Mouse (Mus musculus) heart, postnatal 0 days (tissue): ENCODE data around the gene Hdac7. TPM values are rescaled to one million over a fixed set of nuclear protein-coding genes. Genes with fewer than 3 reads are reported as not detected.

Experiments
- ATAC-seq: fragments of 200-750 bp; cut with Nextera tagmentation; 2 replicates; pipeline ENCODE4 v1.8.0; 2017; ENCODE audit warnings: low read depth, moderate number of reproducible peaks, moderate library complexity; ENCODE audit not compliant: insufficient read depth
- DNase-seq: peaks from one replicate; pipeline ENCODE4 v3.0.0-alpha.2; 2016; ENCODE audit warnings: low spot score
- H3K27ac ChIP-seq: fragments of 300-500 bp; sonication (generic); 2 replicates; pipeline ENCODE4 v1.5.1; 2014; ENCODE audit warnings: low read depth, mild to moderate bottlenecking
- H3K27me3 ChIP-seq: fragments of 300-500 bp; sonication (generic); 2 replicates; pipeline ENCODE4 v1.6.1; 2014; ENCODE audit warnings: low read length, mixed read lengths; ENCODE audit not compliant: control insufficient read depth, insufficient read depth
- H3K36me3 ChIP-seq: fragments of 300-500 bp; sonication (generic); replicated peaks from 2 replicates; pipeline ENCODE4 v1.6.1; 2014; ENCODE audit warnings: low read length, mixed read lengths; ENCODE audit not compliant: control insufficient read depth, insufficient read depth
- H3K4me1 ChIP-seq: fragments of 300-500 bp; sonication (generic); 2 replicates; pipeline ENCODE4 v1.6.1; 2014; ENCODE audit warnings: antibody characterized with exemption; ENCODE audit not compliant: control insufficient read depth, insufficient read depth
- H3K4me2 ChIP-seq: fragments of 300-500 bp; sonication (generic); 2 replicates; pipeline ENCODE4 v1.6.1; 2014; ENCODE audit warnings: low read depth, mild to moderate bottlenecking, low read length, moderate library complexity
- H3K4me3 ChIP-seq: fragments of 300-500 bp; sonication (generic); 2 replicates; pipeline ENCODE4 v1.5.1; 2014; ENCODE audit warnings: low read depth, low read length
- H3K9ac ChIP-seq: fragments of 300-500 bp; sonication (generic); replicated peaks from 2 replicates; pipeline ENCODE4 v1.6.1; 2014; ENCODE audit warnings: low read depth, low read length, mixed read lengths
- H3K9me3 ChIP-seq: fragments of 300-500 bp; sonication (generic); replicated peaks from 2 replicates; pipeline ENCODE4 v1.6.1; 2016; ENCODE audit warnings: low read length; ENCODE audit not compliant: control insufficient read depth
- CTCF ChIP-seq: IDR thresholded peaks from 2 replicates; pipeline ENCODE4 v1.5.1; 2016; ENCODE audit warnings: antibody characterized with exemption, control low read depth, low read depth
- EP300 ChIP-seq: IDR thresholded peaks from 2 replicates; pipeline ENCODE4 v1.6.1; 2016; ENCODE audit warnings: antibody characterized with exemption, low read depth
- WGBS: fragments of 180-500 bp; shearing (Covaris S2); extraction: QIAGEN DNeasy Blood & Tissue Kit; methylation state at CpG from one replicate; pipeline ENCODE4 v1.1.7; 2014; 5-methylcytosine and 5-hydroxymethylcytosine counted together
- polyA plus RNA-seq: library from polyadenylated mRNA; unstranded; fragments of >200 nt; fragmentation: Nextera tagmentation; extraction: Ambion mirVana; gene quantifications from 2 replicates; pipeline ENCODE4 v1.2.1, GENCODE M21; 2015
- total RNA-seq: library from RNA; depleted of rRNA; stranded (reverse); fragments of >200 nt; gene quantifications from 2 replicates; pipeline ENCODE4 v1.2.3, GENCODE M21; 2014; ENCODE audit warnings: low replicate concordance

The Hdac7 gene
- total and polyA plus RNA-seq, 2 experiments from 2014 or later, result 15.6 to 34.4 TPM

DNA sequence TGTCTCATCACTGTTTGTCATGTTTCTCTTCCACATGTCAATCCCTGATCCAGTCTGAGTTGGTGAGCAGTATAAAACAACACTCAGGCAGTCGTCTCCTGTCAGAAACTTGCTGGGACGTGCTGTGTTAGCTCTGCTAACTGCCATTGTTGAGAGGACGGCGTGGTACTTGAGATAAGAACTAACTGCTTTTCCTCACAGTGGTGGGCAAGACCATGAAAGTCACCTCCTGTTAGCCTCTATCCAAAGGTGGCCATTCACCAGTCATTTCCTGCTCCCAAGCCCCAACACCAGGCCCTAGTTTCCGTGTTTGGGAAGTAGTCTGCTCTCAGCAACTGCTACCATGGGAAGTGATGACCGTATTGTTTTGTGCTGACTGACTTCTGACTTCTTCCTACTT is 20.9 kb upstream of the Hdac7 start:
- Histone ChIP-seq H3K27me3 (0 out of 2 replicates have a peak, but pooled peaks cover 5% of the 10 kb centered on the region), H3K4me2 (no peak overlapping the region), H3K36me3 (no peaks in the 10 kb centered on the region), H3K9ac (no peak overlapping the region), H3K4me1 (peaks cover 10% of the 10 kb centered on the region), H3K27ac (peak overlapping the region; percentile 36), H3K4me3 (no peak overlapping the region), H3K9me3 (no peaks in the 10 kb centered on the region)
- ATAC-seq (peak; percentile 87), DNase-seq (peak; percentile 84)
- TF ChIP-seq CTCF (no peak), EP300 (peak; percentile 28; the same call in 1 of the 2 replicates)
- 15% methylated on average over 6 of the region's 6 CpGs for WGBS

DNA sequence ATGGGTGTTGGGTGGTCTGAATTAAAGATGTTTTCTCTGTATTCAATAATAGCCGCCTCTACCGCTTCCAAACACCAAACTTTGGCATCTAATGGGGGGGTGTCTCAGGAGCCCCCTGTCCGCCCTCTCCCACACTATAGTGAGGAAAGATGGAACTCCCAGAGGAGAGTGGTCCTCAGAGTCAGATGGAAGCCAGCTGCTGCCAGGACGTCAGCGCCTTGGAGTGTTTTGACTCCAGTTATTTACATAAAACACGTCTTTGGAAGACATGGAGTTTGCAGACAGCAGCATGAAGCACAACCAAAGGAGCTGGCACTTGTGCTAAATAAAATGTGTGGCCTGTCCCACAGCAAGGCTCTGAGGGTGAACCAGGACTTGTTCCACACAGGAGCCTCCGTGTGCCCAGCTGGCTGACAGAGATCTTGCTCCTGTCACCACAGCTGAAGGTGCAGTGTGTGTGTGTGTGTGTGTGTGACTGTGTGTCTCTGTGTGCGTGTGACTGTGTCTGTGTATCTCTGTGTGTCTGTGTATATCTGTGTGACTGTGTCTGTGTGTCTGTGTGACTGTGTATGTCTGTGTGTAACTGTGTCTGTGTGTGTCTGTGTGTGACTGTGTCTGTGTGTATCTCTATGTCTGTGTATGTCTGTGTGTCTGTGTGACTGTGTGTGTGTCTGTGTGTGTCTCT is 20.2 kb upstream of the Hdac7 start:
- H3K27ac ChIP-seq, result 0 out of 2 replicates have a peak overlapping the region, but pooled peaks have one; percentile 36
- no peaks in the 10 kb centered on the region for H3K36me3 ChIP-seq
- no peaks in the 10 kb centered on the region for H3K9me3 ChIP-seq
- peaks cover 10% of the 10 kb centered on the region for H3K4me1 ChIP-seq
- ATAC-seq (no peak; the same call in 1 of the 2 replicates), DNase-seq (no peak)
- H3K27me3 ChIP-seq, result 0 out of 2 replicates have a peak, but pooled peaks cover 5% of the 10 kb centered on the region
- no peak overlapping the region for H3K4me2 ChIP-seq
- no peak overlapping the region for H3K4me3 ChIP-seq
- 45% methylated on average over 8 of the region's 8 CpGs for WGBS
- TF ChIP-seq CTCF (no peak), EP300 (no peak)
- no peak overlapping the region for H3K9ac ChIP-seq

DNA sequence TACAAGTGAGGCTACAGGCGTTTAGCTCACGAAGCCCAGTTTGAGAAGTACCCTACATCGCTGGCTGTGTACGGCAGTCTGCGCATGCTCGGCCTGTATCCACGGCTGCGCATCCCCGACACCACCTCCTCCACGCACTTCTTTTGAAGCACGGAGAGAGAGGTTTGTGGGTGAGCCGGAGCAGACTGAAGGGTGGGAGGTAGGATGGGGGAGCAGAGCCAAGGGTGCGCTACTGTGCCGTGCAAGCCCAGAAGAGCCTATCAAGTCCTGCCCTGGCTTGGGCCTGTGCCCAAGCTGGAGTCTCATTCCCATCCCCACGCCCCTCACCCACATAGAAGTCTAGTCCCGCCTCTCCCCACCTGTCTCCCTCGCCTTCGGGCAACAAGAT is 19.2 kb upstream of the Hdac7 start:
- Histone ChIP-seq H3K9ac (no peak overlapping the region), H3K4me2 (no peak overlapping the region), H3K27me3 (0 out of 2 replicates have a peak, but pooled peaks cover 5% of the 10 kb centered on the region), H3K4me3 (no peak overlapping the region), H3K36me3 (no peaks in the 10 kb centered on the region), H3K9me3 (no peaks in the 10 kb centered on the region), H3K4me1 (peaks cover 10% of the 10 kb centered on the region), H3K27ac (no peak overlapping the region)
- DNase-seq (no peak), ATAC-seq (no peak)
- 66% methylated on average over 18 of the region's 18 CpGs for WGBS
- TF ChIP-seq CTCF (no peak), EP300 (no peak)

GRCm38 (mm10) chr15:97862881-97863493 is 18.7 kb upstream of the Hdac7 start:
- TF ChIP-seq CTCF (no peak), EP300 (no peak)
- H3K9me3 ChIP-seq, result no peaks in the 10 kb centered on the region
- no peak for DNase-seq
- 0 out of 2 replicates have a peak, but pooled peaks cover 5% of the 10 kb centered on the region for H3K27me3 ChIP-seq
- no peak for ATAC-seq
- H3K9ac ChIP-seq, result no peak overlapping the region
- 26% methylated on average over 14 of the region's 14 CpGs for WGBS
- no peak overlapping the region for H3K4me3 ChIP-seq
- H3K27ac ChIP-seq, result no peak overlapping the region
- H3K36me3 ChIP-seq, result no peaks in the 10 kb centered on the region
- H3K4me1 ChIP-seq, result peaks cover 10% of the 10 kb centered on the region
- H3K4me2 ChIP-seq, result no peak overlapping the region

- Histone ChIP-seq H3K27ac (no peak overlapping the region), H3K4me3 (no peak overlapping the region), H3K4me1 (peaks cover 10% of the 10 kb centered on the region), H3K9ac (no peak overlapping the region), H3K27me3 (0 out of 2 replicates have a peak, but pooled peaks cover 8% of the 10 kb centered on the region), H3K36me3 (no peaks in the 10 kb centered on the region), H3K4me2 (no peak overlapping the region), H3K9me3 (no peaks in the 10 kb centered on the region)
- WGBS, result 83% methylated on average over 3 of the region's 3 CpGs
- TF ChIP-seq CTCF, result no peak
- TF ChIP-seq EP300, result no peak
- ATAC-seq (no peak), DNase-seq (no peak)
These were observed 16.1 kb upstream of the Hdac7 start for GRCm38 (mm10) chr15:97860353-97860752.
